Mouse (Mus musculus) olfactory bulb, adult 2 months (tissue): ENCODE measurements around the gene Ptov1. TPM values are rescaled to one million over a fixed set of nuclear protein-coding genes. Genes with fewer than 3 reads are reported as not detected.

Experiments used
- H3K27ac ChIP-seq: fragments of 200-500 bp; 2 replicates; pipeline ENCODE4 v1.5.1; 2012; ENCODE audit warnings: low read depth, low read length; ENCODE audit not compliant: insufficient read depth
- H3K4me1 ChIP-seq: fragments of 200-500 bp; 2 replicates; pipeline ENCODE4 v1.6.1; 2012; ENCODE audit warnings: low read length; ENCODE audit not compliant: control insufficient read depth, insufficient read depth
- H3K4me3 ChIP-seq: fragments of 200-500 bp; 2 replicates; pipeline ENCODE4 v1.5.1; 2012; ENCODE audit warnings: mild to moderate bottlenecking, low read depth, low read length, moderate library complexity; ENCODE audit not compliant: insufficient read depth
- CTCF ChIP-seq: fragments of 200-500 bp; IDR thresholded peaks from 2 replicates; pipeline ENCODE4 v1.5.1; 2012; ENCODE audit warnings: low read depth, mild to moderate bottlenecking, low read length, moderate library complexity; ENCODE audit not compliant: insufficient read depth
- POLR2A ChIP-seq: fragments of 200-500 bp; IDR thresholded peaks from 2 replicates; pipeline ENCODE4 v1.6.1; 2012; ENCODE audit warnings: mild to moderate bottlenecking, low read depth, low read length, moderate library complexity; ENCODE audit not compliant: insufficient read depth
- WGBS: fragments of 180-500 bp; shearing (Covaris S2); methylation state at CpG from one replicate; pipeline ENCODE4 v1.1.7; 2018; 5-methylcytosine and 5-hydroxymethylcytosine counted together
- polyA plus RNA-seq: library from polyadenylated mRNA; stranded (reverse); fragments of >200 nt; gene quantifications from 2 replicates; pipeline ENCODE4 v1.2.4, GENCODE M21; 2012; ENCODE audit warnings: low replicate concordance; ENCODE audit not compliant: missing spikeins, insufficient read depth, insufficient read length

The Ptov1 gene
- polyA plus RNA-seq, 1 experiment = not detected

- TF ChIP-seq CTCF (no peak), POLR2A (no peak)
- Histone ChIP-seq H3K27ac (no peak overlapping the region), H3K4me1 (peaks cover 24% of the 10 kb centered on the region), H3K4me3 (no peak overlapping the region)
- 33% methylated on average over 1 of the region's 1 CpGs for WGBS
These were observed 1.6 kb upstream of the Ptov1 start for GRCm38 (mm10) chr7:44871181-44871580.

GRCm38 (mm10) chr7:44870614-44871013 lies 1.0 kb upstream of the Ptov1 start:
- H3K4me1 ChIP-seq = peaks cover 28% of the 10 kb centered on the region
- no peak overlapping the region for H3K4me3 ChIP-seq
- H3K27ac ChIP-seq = 0 out of 2 replicates have a peak overlapping the region, but pooled peaks have one; percentile 44
- TF ChIP-seq POLR2A = no peak
- TF ChIP-seq CTCF = no peak
- 76% methylated on average over 6 of the region's 6 CpGs for WGBS

DNA sequence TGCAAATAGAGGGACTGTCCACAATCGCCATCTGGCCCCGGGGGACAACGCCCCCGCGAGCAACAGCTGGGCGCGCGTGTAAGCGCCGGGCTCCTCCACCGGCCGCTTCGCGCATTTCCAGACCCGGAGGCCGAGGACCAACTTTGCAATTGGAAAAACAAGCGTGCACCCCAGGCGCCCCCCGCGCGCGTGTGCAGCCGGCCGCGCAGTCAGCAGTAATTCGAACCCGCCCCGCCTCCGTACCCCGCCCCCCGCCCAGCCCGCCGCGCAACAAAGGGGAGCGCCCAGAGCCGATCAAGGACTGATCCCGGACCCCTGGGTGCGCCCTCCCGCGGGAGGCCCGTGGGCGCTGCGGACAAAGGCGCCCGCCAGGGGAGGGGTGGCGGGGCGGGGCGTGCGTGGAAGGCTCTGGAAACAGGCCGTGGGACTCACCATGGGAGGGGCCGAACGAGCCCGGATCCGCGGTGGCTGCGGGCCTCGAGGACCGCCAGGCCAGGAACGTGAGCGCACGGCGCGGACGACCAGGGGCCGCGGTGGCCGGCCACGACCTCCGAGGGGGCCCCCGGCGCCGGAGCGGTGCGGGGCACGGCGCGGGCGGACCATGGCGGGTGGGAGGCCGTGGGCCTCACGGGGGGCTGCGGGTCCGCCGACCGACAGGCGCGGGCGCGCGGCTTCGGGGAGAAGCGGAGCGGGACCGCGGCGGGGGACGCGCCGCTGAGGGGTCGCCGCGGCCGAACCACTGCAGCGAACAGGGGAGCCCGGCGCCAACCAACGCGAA lies 480 bp downstream of the Ptov1 start:
- H3K4me1 ChIP-seq = peaks cover 43% of the 10 kb centered on the region
- no peak for TF ChIP-seq CTCF
- TF ChIP-seq POLR2A = peak; percentile 68
- peak overlapping the region; percentile 83 for H3K4me3 ChIP-seq
- WGBS = under 1% methylated on average over 108 of the region's 108 CpGs
- peak overlapping the region; percentile 93 for H3K27ac ChIP-seq

DNA sequence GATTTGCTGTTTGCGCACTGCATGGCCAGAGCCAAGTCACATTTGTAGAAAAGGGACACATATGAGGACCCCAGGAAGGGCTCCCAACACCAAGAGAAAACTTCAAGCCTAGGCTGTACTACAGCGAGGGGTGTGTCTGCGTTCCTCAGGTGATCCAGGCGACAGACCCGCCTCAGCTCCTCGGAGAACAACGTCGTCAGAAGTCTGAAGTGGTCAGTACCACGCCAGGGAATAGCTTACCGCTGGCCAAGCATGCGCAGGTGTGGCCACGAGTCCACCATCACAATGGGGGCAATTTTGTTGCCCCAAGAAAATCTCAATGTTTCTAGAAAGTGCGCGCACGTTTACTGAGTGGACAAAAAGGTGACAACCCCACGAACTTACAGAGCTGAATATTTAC lies 1.1 kb downstream of the Ptov1 start:
- TF ChIP-seq POLR2A = no peak
- no peak for TF ChIP-seq CTCF
- Histone ChIP-seq H3K4me3 (peak overlapping the region; percentile 83), H3K27ac (no peak overlapping the region), H3K4me1 (peaks cover 48% of the 10 kb centered on the region)
- 3% methylated on average over 16 of the region's 16 CpGs for WGBS

DNA sequence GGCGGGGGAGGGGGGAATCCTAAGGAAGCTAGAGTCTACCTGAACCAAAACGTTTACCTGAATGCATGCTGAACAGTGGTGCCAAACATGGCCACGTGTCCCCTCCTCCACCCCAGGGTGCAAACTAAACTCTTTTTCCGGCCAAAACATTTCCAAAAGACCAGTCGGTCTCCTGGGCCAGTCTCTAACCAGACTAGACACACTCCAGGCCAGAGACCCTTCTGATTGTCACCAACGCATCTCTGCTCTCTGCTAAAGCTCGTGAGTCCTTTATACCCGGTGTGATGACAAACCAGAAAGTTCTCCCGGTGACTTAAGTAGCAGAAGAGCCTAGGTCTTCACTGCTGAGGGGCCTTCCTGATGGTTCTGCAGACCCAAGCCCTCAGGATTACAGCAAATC lies 1.8 kb downstream of the Ptov1 start:
- no peak overlapping the region for H3K27ac ChIP-seq
- 19% methylated on average over 9 of the region's 9 CpGs for WGBS
- H3K4me3 ChIP-seq = peak overlapping the region; percentile 83
- H3K4me1 ChIP-seq = peaks cover 52% of the 10 kb centered on the region
- TF ChIP-seq POLR2A (no peak), CTCF (no peak)

- Histone ChIP-seq H3K27ac (no peak overlapping the region), H3K4me3 (peak overlapping the region; percentile 83), H3K4me1 (peaks cover 55% of the 10 kb centered on the region)
- TF ChIP-seq POLR2A (no peak), CTCF (no peak)
- WGBS = 35% methylated on average over 19 of the region's 19 CpGs
These were observed 2.4 kb downstream of the Ptov1 start for GRCm38 (mm10) chr7:44867010-44867702.

DNA sequence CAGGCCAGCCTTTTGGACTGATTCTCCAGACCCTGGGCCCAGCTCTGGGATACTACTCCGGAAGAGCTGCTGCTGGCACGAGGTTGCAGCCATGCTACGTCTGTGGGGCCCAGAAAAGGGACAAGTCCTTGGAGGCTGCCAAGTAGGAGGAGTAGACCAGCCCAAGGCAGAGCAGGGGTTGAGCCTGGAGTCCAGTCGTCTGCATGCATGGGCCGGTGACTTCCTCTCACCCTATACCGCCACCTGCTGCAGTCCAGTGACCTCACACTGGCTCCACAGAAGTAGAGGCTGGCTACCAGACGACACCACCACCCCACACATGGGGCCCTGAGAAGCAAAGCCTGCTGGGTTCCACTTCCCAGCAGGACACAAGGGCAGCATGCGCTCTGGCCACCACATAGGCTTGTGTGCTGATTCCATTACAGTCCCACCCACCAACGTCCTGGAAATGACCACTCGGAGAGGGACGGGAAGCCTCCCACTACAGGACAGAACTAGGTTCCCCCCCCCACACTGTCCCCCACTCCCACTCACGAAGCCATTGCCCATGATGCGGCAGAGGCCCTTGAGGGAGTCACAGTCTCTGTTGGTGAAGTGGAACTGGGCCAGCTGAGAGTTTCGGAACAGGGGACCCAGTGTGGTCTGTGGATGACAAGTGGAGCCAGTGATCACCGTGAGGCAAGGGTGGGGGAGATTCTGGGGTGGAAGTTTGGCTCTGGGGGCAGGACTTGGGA lies 3.1 kb downstream of the Ptov1 start:
- Histone ChIP-seq H3K27ac (no peak overlapping the region), H3K4me1 (peaks cover 55% of the 10 kb centered on the region), H3K4me3 (no peak overlapping the region)
- 15% methylated on average over 15 of the region's 15 CpGs for WGBS
- TF ChIP-seq CTCF = no peak
- no peak for TF ChIP-seq POLR2A

DNA sequence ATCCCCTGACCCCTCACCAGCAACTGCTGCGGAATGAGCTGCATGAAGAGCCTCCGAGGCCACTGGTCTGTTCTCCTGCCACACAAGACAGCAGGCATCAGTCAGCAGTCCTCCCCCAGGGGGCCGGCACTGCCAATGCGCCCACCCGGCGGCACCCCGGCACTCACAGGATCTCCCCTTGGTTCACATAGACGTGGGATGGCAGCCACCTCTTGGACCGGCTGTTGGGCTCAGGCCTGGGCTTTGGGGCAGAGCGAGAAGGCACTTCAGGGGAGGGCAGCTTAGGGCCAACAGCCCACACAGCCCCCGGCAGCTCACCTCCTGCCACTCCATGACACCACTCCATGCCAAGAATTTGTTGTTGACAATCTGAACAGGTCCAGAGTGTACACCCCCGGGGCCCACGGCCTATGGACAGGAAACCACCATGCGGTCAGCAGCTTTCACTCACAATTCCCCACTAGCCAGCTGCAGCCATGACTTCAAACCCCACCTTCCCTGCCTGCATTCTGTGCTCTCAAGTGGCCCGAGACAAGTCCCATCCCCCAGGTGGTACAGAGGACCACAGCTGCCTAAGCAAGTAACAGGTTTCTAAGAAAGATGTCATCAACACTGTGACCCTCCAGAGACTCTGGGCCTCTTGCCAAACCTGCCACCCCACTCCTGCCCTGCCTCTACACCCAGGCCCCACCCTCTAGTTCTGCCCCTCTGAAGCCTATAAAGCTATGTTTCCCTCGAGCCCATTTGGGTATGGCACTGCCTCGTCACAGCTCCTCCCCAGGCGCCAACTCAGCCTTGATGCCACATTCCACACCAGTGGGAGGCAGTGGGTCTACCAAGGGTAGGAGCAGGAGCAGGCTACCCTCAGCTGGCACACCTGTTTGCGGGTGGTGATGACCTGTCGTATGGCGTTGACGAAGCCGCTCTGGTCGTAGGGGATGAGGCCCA lies 4.7 kb downstream of the Ptov1 start:
- H3K4me1 ChIP-seq = peaks cover 67% of the 10 kb centered on the region
- no peak overlapping the region for H3K27ac ChIP-seq
- WGBS = 49% methylated on average over 24 of the region's 24 CpGs
- TF ChIP-seq POLR2A (no peak), CTCF (no peak)
- H3K4me3 ChIP-seq = no peak overlapping the region
